Mouse (Mus musculus): Measurements from ENCODE around the gene Tnfrsf17.
"Not testable (repeated sequence)": the region's sequence is repeated elsewhere in the genome, so short reads cannot be mapped to it uniquely, and the experiment has no call there.

Tnfrsf17 gene

DNA sequence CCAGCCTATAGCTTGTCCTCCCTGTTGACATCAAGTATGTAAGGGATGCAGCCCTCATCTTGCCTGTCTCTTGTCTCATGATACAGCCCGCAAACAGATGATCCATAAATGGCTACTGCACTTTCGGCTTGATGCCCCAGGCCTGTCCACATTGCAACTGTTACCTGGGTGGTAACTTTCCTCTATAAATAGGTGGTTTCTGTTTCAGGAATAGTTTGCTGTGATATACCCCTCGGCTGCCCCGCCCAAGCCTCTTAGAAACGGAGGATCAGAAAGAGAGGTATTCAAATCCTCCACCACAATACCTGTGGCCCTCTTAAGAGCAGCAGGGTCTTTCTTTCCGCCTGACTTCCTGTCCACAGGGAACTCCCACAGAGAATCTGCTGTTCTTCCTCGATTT lies at the start of gene Tnfrsf17:
Tnfrsf17 (plus strand) TSS at position 301 of the 400 bp plus-strand sequence.
- DNase-seq (ENCODE audit: low spot score in 2 of 2), result no peak

DNA sequence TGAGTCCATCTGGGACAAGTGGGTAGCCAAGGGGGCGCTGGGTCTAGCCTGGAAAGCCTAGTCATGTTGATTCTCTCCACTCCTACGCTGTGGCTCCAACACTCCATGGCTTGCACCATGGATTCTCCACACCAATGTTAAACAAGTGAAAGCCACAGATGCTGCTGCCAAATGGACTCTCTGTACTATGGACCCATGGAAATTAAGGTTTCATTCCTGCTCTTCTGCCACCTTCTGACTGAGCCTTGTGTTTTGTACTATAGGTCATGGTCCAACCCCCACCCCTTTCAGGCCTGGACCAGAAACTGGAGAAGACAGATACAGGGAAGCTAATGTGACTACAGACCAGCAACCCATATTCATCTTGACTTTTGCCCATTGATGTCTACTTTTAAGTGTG lies 47.1 kb upstream of the Tnfrsf17 start:
- no peak for DNase-seq (ENCODE audit: low spot score in 2 of 2)

DNA sequence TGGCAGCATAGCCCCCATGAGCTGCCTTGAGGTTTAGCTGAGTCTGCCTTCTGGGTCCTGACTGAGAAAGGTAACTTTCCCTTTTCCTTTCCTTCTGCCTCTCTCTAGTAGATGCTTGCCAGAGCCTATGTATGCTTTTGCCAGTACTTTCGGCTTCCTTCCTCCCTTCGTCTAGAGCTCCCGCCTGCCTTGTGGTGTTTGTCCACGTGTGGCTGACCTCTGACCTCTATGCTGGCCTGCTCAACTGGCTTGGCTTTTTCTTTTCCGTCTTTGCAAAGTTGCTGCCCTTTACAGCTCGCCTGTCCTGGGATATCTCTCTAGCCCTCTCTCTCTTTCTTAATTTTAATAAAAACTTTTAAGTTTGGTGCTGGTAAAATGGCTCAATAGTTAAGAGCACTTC lies 43.8 kb upstream of the Tnfrsf17 start:
- no peak for DNase-seq (ENCODE audit: low spot score in 2 of 2)

DNA sequence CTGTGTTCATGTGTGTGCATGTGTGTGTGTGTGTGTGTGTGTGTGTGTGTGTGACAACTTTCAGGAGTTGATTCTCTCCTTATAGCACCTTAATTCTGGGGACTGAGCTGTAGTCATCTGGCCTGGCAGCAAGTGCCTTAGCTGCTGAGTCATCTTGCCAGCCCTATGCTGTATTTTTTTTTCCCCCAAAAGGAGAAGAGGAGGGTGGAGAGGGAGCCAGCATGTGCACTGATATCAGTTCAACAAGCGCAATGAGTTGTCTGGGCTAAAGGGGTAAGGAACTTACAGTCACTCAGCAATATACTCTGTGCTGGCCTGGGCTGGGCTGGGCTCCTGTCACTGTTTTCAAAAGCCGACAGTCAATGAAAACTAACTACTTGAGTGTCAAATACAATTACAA lies 43.0 kb upstream of the Tnfrsf17 start:
- DNase-seq (ENCODE audit: low spot score in 2 of 2), result no peak

DNA sequence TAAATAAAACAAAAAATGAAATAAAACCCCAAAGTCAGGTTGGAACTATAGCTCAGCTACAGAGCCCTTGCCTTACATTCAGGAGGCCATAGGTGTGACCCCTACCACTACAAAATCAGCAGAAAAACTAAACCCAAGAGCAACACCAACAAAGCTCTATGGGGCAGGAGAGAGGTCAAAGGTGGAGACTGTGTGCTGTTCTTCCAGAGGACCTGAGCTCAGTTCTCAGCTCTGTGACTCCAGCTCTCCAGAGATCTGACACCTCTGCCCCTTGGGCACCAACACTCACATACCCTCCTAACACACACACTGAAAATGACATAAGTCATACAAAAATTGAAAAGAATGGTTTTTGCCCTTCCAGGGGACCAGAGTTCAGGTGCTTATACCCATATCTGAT lies 42.5 kb upstream of the Tnfrsf17 start:
- DNase-seq (ENCODE audit: low spot score in 2 of 2), result no peak

DNA sequence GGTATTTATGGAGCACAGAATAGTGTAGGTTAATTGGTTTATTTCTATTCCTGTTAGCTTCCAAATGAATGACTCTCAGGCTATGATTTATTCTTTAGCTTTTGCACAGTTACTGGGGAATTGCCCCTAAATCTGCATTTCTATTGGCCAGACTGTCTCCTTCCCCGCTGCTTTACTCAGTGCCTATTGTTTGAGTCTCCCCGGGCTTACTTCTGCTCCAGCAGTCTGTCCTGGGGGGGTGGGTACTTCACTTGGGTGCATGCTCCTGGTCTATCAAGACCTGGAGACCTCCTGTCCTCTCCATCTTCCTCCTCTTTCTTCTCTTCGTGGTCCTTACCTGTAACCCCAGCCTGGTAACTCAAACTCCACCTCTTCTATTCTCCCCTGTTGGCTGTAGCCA lies 36.7 kb upstream of the Tnfrsf17 start:
- DNase-seq (ENCODE audit: low spot score in 2 of 2), result no peak

- DNase-seq (ENCODE audit: low spot score in 2 of 2), result no peak
Observed at GRCm38 (mm10) chr16:11278778-11279177, 34.8 kb upstream of the Tnfrsf17 start.

DNA sequence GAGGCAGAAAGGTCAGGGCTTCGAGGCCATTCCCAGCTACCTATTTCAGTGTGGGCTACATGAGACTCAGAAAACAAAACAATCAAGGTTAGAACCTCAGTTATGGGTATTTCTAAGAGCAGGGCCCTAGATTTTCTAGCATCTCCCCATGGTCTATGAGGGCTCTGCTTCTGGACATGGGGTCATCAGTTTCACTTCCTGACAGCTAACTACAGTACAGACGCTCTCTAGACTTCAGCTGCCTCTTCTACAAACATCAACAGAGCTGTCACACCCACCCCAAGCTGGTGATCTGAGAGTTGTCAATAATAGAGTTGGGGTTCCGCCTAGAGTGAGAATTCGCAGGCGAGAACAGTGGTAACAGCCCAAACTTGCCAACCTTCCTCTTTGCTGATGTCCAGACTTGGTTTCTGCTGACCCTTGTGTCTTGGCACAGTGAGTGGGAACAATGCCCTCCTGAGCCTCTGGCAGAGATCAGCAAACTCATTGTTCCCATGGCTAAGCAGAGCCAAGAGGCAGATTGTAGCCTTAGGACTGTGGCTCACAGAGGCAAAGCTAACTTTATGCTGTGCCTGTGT lies 30.9 kb upstream of the Tnfrsf17 start:
- no peak for DNase-seq (ENCODE audit: low spot score in 2 of 2)

DNA sequence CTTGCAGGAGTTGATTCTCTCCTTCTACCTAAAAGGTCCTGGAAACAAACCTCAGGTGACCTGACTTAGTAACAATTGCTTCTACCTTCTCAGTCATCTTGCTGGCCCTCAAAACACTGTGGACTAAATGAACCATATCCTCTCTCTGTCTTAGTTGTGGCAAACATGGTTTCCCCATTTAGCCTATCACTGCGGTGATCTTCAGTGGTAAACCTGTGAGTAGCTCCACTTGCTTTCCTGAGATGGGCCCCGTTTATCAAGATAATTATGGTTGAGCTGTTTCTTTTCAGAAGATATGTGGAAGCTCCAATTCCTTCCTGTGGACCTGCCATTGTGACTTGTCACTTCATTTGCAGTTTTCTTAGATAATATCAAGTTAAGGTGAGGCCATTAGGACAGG lies 28.7 kb upstream of the Tnfrsf17 start:
- no peak for DNase-seq (ENCODE audit: low spot score in 2 of 2)

GRCm38 (mm10) chr16:11285949-11286348 lies 27.7 kb upstream of the Tnfrsf17 start:
- no peak for DNase-seq (ENCODE audit: low spot score in 2 of 2)

DNA sequence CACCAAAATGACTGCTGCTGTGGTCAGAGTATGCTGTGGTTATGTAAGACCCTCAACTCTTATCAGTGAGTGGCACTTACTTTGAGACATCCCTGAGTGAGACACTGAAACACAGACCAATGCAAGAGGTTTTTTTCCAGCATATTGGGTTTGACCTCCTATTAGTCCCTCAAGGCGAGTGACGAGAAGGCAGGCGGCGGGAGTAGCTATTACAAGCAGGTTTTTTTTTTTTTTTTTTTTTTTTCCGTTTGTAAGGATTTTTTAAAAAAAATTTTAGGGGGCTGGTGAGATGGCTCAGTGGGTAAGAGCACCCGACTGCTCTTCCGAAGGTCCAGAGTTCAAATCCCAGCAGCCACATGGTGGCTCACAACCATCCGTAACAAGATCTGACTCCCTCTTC lies 24.7 kb upstream of the Tnfrsf17 start:
- DNase-seq (ENCODE audit: low spot score in 2 of 2), result not testable (repeated sequence)

DNA sequence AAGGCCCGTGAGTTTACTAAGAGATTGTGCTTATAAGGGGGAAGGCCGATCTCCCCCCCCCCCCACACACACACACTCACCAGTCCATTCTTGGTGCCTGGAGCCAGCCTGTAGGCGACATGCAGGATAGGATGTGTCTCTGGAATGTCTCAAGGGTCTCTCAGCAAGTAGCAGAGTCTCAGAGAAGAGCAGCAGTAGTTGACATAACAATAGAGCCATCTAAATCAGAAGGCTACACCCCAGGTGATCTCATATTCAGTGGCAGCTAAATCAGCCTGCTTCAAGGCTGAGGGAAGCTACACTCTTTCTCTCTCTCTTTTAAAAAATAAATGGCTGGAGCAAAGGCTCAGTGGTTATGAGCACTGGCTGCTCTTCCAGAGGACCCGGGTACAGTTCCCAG lies 18.0 kb upstream of the Tnfrsf17 start:
- DNase-seq (ENCODE audit: low spot score in 2 of 2), result not testable (repeated sequence)

GRCm38 (mm10) chr16:11297700-11298099 lies 15.9 kb upstream of the Tnfrsf17 start:
- not testable (repeated sequence) for DNase-seq (ENCODE audit: low spot score in 2 of 2)

GRCm38 (mm10) chr16:11303741-11304140 lies 9.9 kb upstream of the Tnfrsf17 start:
- no peak for DNase-seq (ENCODE audit: low spot score in 2 of 2)

DNA sequence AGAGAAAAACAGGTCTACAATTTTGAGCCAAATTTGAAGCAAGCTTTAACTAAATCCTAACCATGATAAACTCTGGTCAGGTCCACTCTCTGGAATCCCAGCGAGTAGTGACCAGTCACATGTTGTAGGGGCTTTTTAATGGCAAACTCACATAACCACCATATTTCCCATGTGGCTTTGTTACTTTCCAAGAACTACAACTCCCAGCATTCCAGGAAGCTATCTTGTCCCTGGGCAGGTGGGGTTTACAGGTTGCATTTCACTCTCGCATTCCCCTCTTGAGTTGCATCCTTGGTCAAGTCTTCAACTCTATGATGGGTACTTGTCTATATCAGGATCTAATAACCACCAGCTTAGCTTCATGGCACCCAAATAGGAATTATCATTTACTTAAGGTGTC lies 8.1 kb upstream of the Tnfrsf17 start:
- no peak for DNase-seq (ENCODE audit: low spot score in 2 of 2)

- no peak for DNase-seq (ENCODE audit: low spot score in 2 of 2)
Observed at GRCm38 (mm10) chr16:11315786-11316320, 2.2 kb downstream of the Tnfrsf17 start.

- no peak for DNase-seq (ENCODE audit: low spot score in 2 of 2)
Observed at GRCm38 (mm10) chr16:11316748-11317147, 3.1 kb downstream of the Tnfrsf17 start.

DNA sequence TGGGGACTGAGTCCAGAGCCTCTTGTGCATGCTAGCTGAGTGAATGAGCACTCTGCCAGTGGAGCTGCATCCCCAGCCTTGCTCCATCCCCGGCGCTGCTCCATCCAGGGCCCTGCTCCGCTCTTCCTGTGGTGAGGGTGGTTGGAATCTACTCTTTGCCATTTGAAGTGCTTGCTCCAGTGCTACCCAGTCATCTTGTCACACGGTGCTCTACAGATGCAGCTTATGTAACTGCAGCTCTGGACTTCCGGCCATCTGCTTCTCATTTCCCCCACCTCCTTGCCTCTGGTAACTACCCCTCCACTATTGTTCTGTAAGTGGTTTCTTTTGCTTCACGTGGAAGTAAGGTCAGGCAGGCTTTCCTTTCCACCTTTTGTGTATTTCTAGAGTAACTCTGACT lies 3.7 kb downstream of the Tnfrsf17 start:
- peak in 1 of 2 experiments; percentile 19 for DNase-seq (ENCODE audit: low spot score in 2 of 2)

GRCm38 (mm10) chr16:11322409-11323323 lies 9.1 kb downstream of the Tnfrsf17 start, which contains the start of gene Snx29:
TSS of gene Snx29 (plus strand) at chr16:11322908.
- peak; percentile 98 to 100 for DNase-seq (ENCODE audit: low spot score in 2 of 2)

DNA sequence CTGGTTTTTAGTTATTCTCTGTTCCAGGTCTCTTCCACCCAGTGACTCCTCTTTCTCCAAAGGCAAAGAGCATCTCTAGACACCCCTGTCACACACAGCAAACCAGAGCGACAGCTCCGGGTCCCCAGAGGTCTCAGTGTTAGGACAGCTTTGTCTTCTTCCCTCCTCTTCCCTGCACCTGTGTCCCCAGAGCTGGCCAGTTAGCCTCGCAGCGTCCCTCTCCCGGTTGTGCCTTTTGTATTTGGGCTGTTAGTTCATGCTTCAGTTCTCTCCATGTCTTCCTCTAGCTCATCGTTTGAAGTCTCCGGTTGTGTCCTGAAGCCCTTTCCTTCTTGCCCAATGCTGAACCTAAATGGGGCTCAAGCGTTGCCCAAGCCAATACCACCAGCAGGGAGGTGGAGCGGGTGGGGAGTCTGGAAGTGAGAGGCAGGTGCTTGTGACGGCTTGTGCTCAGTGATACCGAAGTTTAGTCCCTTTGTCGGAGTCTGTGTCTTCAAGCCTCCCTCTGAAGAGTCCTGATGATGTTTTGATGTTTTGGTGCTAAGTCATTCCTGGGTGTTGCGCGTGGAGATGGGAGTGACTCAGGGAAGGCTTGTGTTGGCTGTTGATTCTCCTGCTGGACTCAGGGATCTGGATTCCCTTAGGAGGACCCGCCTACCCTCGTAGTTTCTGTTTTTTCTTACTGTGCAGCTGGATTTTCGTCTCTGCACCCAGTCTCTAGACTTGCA lies 9.9 kb downstream of the Tnfrsf17 start:
- DNase-seq (ENCODE audit: low spot score in 2 of 2), result peak; percentile 33 to 73

GRCm38 (mm10) chr16:11330081-11330800 lies 16.6 kb downstream of the Tnfrsf17 start:
- DNase-seq (ENCODE audit: low spot score in 2 of 2), result no peak
